Mouse (Mus musculus) midbrain, embryonic 13.5 days (tissue): ENCODE results near the gene Rabgef1. TPM values are rescaled to one million over a fixed set of nuclear protein-coding genes. Genes with fewer than 3 reads are reported as not detected.
"Not testable (repeated sequence)": the region's sequence is repeated elsewhere in the genome, so short reads cannot be mapped to it uniquely, and the experiment has no call there.

Experiments used
- ATAC-seq: fragments of 200-750 bp; cut with Nextera tagmentation; 2 replicates; pipeline ENCODE4 v1.8.0; 2017; ENCODE audit warnings: mild to moderate bottlenecking, moderate TSS enrichment, moderate library complexity
- H3K27ac ChIP-seq: fragments of 300-500 bp; sonication (generic); 2 replicates; pipeline ENCODE4 v1.5.1; 2015; ENCODE audit warnings: inconsistent platforms, mild to moderate bottlenecking, moderate library complexity
- H3K27me3 ChIP-seq: fragments of 300-500 bp; sonication (generic); 2 replicates; pipeline ENCODE4 v1.6.1; 2015; ENCODE audit warnings: mild to moderate bottlenecking, inconsistent platforms
- H3K36me3 ChIP-seq: fragments of 300-500 bp; sonication (generic); 2 replicates; pipeline ENCODE4 v1.6.1; 2015; ENCODE audit warnings: mild to moderate bottlenecking, inconsistent platforms
- H3K4me1 ChIP-seq: fragments of 300-500 bp; sonication (generic); replicated peaks from 2 replicates; pipeline ENCODE4 v1.6.1; 2015; ENCODE audit warnings: inconsistent platforms
- H3K4me2 ChIP-seq: fragments of 300-500 bp; sonication (generic); replicated peaks from 2 replicates; pipeline ENCODE4 v1.6.1; 2015; ENCODE audit warnings: moderate library complexity, mild to moderate bottlenecking, inconsistent platforms
- H3K4me3 ChIP-seq: fragments of 300-500 bp; sonication (generic); replicated peaks from 2 replicates; pipeline ENCODE4 v1.5.1; 2015; ENCODE audit warnings: mild to moderate bottlenecking, inconsistent platforms
- H3K9ac ChIP-seq: fragments of 300-500 bp; sonication (generic); replicated peaks from 2 replicates; pipeline ENCODE4 v1.6.1; 2015; ENCODE audit warnings: mild to moderate bottlenecking, inconsistent platforms
- H3K9me3 ChIP-seq: fragments of 300-500 bp; sonication (generic); 2 replicates; pipeline ENCODE4 v1.6.1; 2016; ENCODE audit warnings: mild to moderate bottlenecking, inconsistent platforms
- WGBS: fragments of 180-500 bp; shearing (Covaris S2); methylation state at CpG from one replicate; pipeline ENCODE4 v1.1.7; 2015; 5-methylcytosine and 5-hydroxymethylcytosine counted together
- polyA plus RNA-seq: library from polyadenylated mRNA; unstranded; fragments of >200 nt; fragmentation: Nextera tagmentation; extraction: Ambion mirVana; gene quantifications from 2 replicates; pipeline ENCODE4 v1.2.1, GENCODE M21; 2015

Rabgef1 gene
- polyA plus RNA-seq, 1 experiment from 2014 or later = 39.7 TPM

DNA sequence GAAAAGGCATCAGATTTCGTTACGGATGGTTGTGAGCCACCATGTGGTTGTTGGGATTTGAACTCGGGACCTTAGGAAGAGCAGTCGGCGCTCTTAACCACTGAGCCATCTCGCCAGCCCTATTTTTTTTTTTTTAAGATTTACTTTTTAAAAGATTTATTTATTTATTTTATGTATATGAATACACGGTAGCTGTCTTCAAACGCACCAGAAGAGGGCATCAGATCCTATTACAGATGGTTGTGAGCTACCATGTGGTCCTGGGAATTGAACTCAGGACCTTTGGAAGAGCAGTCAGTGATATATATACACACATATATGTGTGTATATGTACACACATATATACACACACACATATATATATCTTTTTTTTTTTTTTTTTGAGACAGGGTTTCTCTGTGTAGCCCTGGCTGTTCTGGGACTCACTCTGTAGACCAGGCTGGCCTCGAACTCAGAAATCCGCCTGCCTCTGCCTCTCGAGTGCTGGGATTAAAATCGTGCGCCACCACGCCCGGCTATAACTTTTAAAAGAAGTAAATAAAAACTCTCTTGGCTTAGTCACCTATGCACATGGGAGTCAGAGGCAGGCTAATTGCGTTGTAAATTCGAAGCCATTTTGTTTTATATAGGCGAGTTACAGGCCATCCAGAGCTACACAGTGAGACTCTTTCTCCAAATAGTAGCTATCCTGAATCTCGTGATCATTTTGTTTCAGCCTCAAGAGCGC, 84.4 kb downstream of the Rabgef1 start:
- Histone ChIP-seq H3K36me3 (peaks cover 27% of the 10 kb centered on the region), H3K4me3 (peak overlapping the region; percentile 75), H3K4me1 (peaks cover 32% of the 10 kb centered on the region), H3K4me2 (peak overlapping the region; percentile 77)
- not testable (repeated sequence) for H3K9ac ChIP-seq, H3K9me3 ChIP-seq, H3K27ac ChIP-seq, H3K27me3 ChIP-seq
- peak; percentile 1; the same call in 1 of the 2 replicates for ATAC-seq
- WGBS = 33% methylated on average over 20 of the region's 20 CpGs

- WGBS = under 1% methylated on average over 25 of the region's 25 CpGs
- Histone ChIP-seq H3K36me3 (peaks cover 19% of the 10 kb centered on the region), H3K27ac (peak overlapping the region; percentile 76), H3K9ac (peak overlapping the region; percentile 78), H3K4me1 (peaks cover 32% of the 10 kb centered on the region), H3K27me3 (no peaks in the 10 kb centered on the region), H3K4me3 (peak overlapping the region; percentile 75), H3K4me2 (peak overlapping the region; percentile 77), H3K9me3 (no peaks in the 10 kb centered on the region)
- ATAC-seq = peak; percentile 95
These were observed 85.2 kb downstream of the Rabgef1 start for GRCm38 (mm10) chr5:130256678-130257271.

GRCm38 (mm10) chr5:130257303-130257702, 85.7 kb downstream of the Rabgef1 start:
- H3K4me2 ChIP-seq = peak overlapping the region; percentile 75
- peaks cover 32% of the 10 kb centered on the region for H3K4me1 ChIP-seq
- WGBS = 14% methylated on average over 8 of the region's 8 CpGs
- ATAC-seq = peak; percentile 22; the same call in 1 of the 2 replicates
- peak overlapping the region; percentile 78 for H3K9ac ChIP-seq
- peak overlapping the region; percentile 75 for H3K4me3 ChIP-seq
- H3K27me3 ChIP-seq = no peaks in the 10 kb centered on the region
- H3K9me3 ChIP-seq = no peaks in the 10 kb centered on the region
- peak overlapping the region; percentile 76; the same call in 1 of the 2 replicates for H3K27ac ChIP-seq
- H3K36me3 ChIP-seq = peaks cover 16% of the 10 kb centered on the region

GRCm38 (mm10) chr5:130263454-130263853, 91.9 kb downstream of the Rabgef1 start:
- no peak overlapping the region for H3K4me3 ChIP-seq

More at GRCm38 (mm10) chr5:130263454-130263853, 91.9 kb downstream of the Rabgef1 start:
- H3K27me3 ChIP-seq = no peaks in the 10 kb centered on the region
- WGBS = 80% methylated on average over 11 of the region's 11 CpGs
- no peaks in the 10 kb centered on the region for H3K4me1 ChIP-seq
- H3K4me2 ChIP-seq = no peak overlapping the region
- H3K27ac ChIP-seq = no peak overlapping the region
- no peaks in the 10 kb centered on the region for H3K9me3 ChIP-seq
- no peak overlapping the region for H3K9ac ChIP-seq
- no peak for ATAC-seq
- H3K36me3 ChIP-seq = peaks cover 52% of the 10 kb centered on the region

Other genes with a start within 250 kb of the Rabgef1 start
- 26.7 and 31.1 TPM in 2 replicates for gene Vkorc1l1, start 229.8 kb upstream of the Rabgef1 start, polyA plus RNA-seq
- 21.7 and 23.3 TPM in 2 replicates for gene Gusb, start 168.7 kb upstream of the Rabgef1 start, polyA plus RNA-seq
- 30.4 and 33.4 TPM in 2 replicates for gene Asl, start 142.6 kb upstream of the Rabgef1 start, polyA plus RNA-seq
- 79.3 and 82.2 TPM in 2 replicates for gene Crcp, start 142.5 kb upstream of the Rabgef1 start, polyA plus RNA-seq
- gene Tpst1, start 98.5 kb upstream of the Rabgef1 start, polyA plus RNA-seq = 47.4 and 51.0 TPM in 2 replicates
- 11.0 and 12.2 TPM in 2 replicates for gene Kctd7, start 26.9 kb upstream of the Rabgef1 start, polyA plus RNA-seq
- 22.7 and 24.0 TPM in 2 replicates for gene Tmem248, start 45.3 kb downstream of the Rabgef1 start, polyA plus RNA-seq
- 61.2 and 63.6 TPM in 2 replicates for gene Sbds, start 83.7 kb downstream of the Rabgef1 start, polyA plus RNA-seq
- 24.8 and 25.4 TPM in 2 replicates for gene Tyw1, start 83.8 kb downstream of the Rabgef1 start, polyA plus RNA-seq
- gene Caln1, start 197.7 kb downstream of the Rabgef1 start, polyA plus RNA-seq = 4.2 and 4.6 TPM in 2 replicates
- gene A330070K13Rik, start 212.8 kb downstream of the Rabgef1 start, polyA plus RNA-seq = not detected in 2 replicates